Mouse (Mus musculus): ENCODE results near the gene Taar3. TPM values are rescaled to one million over a fixed set of nuclear protein-coding genes. Genes with fewer than 3 reads are reported as not detected.

The Taar3 gene
- polyA plus RNA-seq, 1 experiment from 2014 or later: not detected

DNA sequence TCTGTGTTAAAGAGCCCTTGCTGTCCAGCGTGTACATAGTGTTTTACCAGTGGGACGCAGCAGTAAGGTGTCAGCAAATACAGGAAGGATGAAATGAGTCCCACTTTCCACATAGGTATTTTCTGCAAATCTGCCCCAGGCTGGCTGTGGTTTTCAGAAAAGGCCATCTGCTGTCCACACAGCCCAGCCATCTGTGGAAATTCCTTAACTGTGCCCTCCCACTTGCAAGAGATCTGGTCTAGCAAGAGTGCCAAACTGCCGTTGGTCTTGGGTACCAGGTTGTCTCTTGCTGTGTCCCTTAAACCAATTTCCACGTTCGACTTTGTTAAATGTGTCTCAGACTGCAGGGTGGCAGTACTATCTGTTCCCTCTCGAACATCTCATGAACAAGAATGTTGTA, 2.4 kb downstream of the Taar3 start:
- H3K27ac ChIP-seq (ENCODE audit: low read length): no peak overlapping the region
- no peaks in the 10 kb centered on the region for H3K27me3 ChIP-seq (ENCODE audit: control insufficient read depth, insufficient read depth, low read length)
- 76% methylated on average over 6 of the region's 6 CpGs for WGBS
- no peak overlapping the region for H3K9ac ChIP-seq (ENCODE audit: low read length)
- H3K4me1 ChIP-seq (ENCODE audit: control insufficient read depth, insufficient read depth, low read length): no peaks in the 10 kb centered on the region
- H3K36me3 ChIP-seq (ENCODE audit: control insufficient read depth, insufficient read depth, low read length): no peaks in the 10 kb centered on the region
- no peak overlapping the region for H3K4me3 ChIP-seq (replicated peaks; ENCODE audit: low read length)
- no peaks in the 10 kb centered on the region for H3K9me3 ChIP-seq (replicated peaks; ENCODE audit: control insufficient read depth, low read length)
- no peak for ATAC-seq (ENCODE audit: insufficient read depth, low FRiP score)
- no peak overlapping the region for H3K4me2 ChIP-seq (ENCODE audit: low read depth, low read length)

DNA sequence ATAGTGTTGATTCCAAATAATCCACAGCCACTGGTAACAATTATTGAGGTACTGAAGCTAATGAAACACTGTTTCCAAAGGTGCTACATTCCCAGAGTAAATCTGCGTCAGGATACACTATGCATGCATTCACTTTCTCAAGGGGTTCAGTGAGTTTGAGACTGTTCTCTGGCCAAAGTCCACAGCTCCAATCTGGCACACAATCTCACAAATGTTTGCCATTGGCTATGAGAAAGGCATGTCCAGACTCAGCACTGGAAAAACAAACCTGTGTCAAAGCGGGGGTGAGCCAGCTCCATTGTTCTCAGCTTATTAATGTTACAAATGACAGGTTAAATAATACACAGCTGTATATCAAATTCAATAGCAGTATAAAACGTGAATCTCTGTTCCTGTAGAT, 9.7 kb downstream of the Taar3 start:
- Histone ChIP-seq H3K36me3 (ENCODE audit: control insufficient read depth, insufficient read depth, low read length) (no peaks in the 10 kb centered on the region), H3K27me3 (ENCODE audit: control insufficient read depth, insufficient read depth, low read length) (no peaks in the 10 kb centered on the region), H3K4me1 (ENCODE audit: control insufficient read depth, insufficient read depth, low read length) (no peaks in the 10 kb centered on the region), H3K4me2 (ENCODE audit: low read depth, low read length) (no peak overlapping the region), H3K27ac (ENCODE audit: low read length) (no peak overlapping the region), H3K4me3 (replicated peaks; ENCODE audit: low read length) (no peak overlapping the region), H3K9me3 (replicated peaks; ENCODE audit: control insufficient read depth, low read length) (no peaks in the 10 kb centered on the region), H3K9ac (ENCODE audit: low read length) (no peak overlapping the region)
- WGBS: 40% methylated on average over 3 of the region's 3 CpGs
- ATAC-seq (ENCODE audit: insufficient read depth, low FRiP score): peak; percentile 76; the same call in 1 of the 2 replicates

DNA sequence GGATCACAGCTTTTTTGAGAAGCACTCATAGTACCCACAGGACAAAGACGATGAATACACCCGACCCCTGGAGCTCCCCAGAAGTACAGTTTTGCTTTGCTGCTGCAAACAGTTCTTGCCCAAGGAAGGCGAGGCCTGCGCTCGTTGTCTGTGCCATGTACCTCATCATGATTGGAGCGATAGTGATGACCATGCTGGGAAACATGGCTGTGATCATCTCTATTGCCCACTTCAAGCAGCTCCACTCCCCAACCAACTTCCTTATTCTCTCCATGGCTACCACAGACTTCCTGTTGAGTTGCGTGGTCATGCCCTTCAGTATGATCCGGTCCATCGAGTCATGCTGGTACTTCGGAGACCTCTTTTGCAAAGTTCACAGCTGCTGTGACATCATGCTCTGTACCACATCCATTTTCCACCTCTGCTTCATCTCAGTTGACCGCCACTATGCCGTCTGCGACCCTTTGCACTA, 11.1 kb downstream of the Taar3 start, which contains the start of gene Taar4:
TSS of gene Taar4 (plus strand) at position 51 of the 472 bp plus-strand sequence.
- Histone ChIP-seq H3K27ac (ENCODE audit: low read length) (no peak within 1 kb of the TSS), H3K4me2 (ENCODE audit: low read depth, low read length) (no peak within 1 kb of the TSS), H3K9ac (ENCODE audit: low read length) (no peak within 1 kb of the TSS), H3K4me1 (ENCODE audit: control insufficient read depth, insufficient read depth, low read length) (no peaks in the 10 kb centered on the region), H3K36me3 (ENCODE audit: control insufficient read depth, insufficient read depth, low read length) (no peaks in the 10 kb centered on the region), H3K4me3 (replicated peaks; ENCODE audit: low read length) (no peak within 1 kb of the TSS), H3K9me3 (replicated peaks; ENCODE audit: control insufficient read depth, low read length) (no peaks in the 10 kb centered on the region), H3K27me3 (ENCODE audit: control insufficient read depth, insufficient read depth, low read length) (no peaks in the 10 kb centered on the region)
- no peak for ATAC-seq (ENCODE audit: insufficient read depth, low FRiP score)
- WGBS: 94% methylated on average over 13 of the region's 13 CpGs

DNA sequence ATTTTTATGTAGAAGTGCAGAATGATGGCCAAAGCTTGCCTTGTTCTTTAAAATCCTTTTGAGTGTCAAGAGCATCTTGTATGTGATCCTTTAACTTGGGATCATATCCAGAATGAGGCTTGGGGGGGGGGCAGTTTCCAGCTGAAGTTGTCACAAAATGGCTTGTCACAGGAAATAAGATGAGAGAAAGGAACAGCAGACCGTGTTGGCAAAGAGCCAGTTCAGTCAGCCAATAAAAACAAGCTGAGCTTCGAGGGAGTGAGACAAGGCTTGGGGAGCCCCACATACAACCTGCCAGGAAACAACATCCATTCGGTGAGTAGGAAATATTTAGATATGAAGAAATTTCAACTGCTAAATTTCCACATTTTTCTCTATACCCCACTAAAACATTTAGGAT, 14.1 kb downstream of the Taar3 start:
- H3K4me3 ChIP-seq (replicated peaks; ENCODE audit: low read length): no peak overlapping the region
- no peak overlapping the region for H3K4me2 ChIP-seq (ENCODE audit: low read depth, low read length)
- H3K27me3 ChIP-seq (ENCODE audit: control insufficient read depth, insufficient read depth, low read length): no peaks in the 10 kb centered on the region
- no peak overlapping the region for H3K27ac ChIP-seq (ENCODE audit: low read length)
- no peaks in the 10 kb centered on the region for H3K36me3 ChIP-seq (ENCODE audit: control insufficient read depth, insufficient read depth, low read length)
- H3K4me1 ChIP-seq (ENCODE audit: control insufficient read depth, insufficient read depth, low read length): no peaks in the 10 kb centered on the region
- 48% methylated on average over 3 of the region's 3 CpGs for WGBS
- ATAC-seq (ENCODE audit: insufficient read depth, low FRiP score): no peak
- no peaks in the 10 kb centered on the region for H3K9me3 ChIP-seq (replicated peaks; ENCODE audit: control insufficient read depth, low read length)
- H3K9ac ChIP-seq (ENCODE audit: low read length): no peak overlapping the region

DNA sequence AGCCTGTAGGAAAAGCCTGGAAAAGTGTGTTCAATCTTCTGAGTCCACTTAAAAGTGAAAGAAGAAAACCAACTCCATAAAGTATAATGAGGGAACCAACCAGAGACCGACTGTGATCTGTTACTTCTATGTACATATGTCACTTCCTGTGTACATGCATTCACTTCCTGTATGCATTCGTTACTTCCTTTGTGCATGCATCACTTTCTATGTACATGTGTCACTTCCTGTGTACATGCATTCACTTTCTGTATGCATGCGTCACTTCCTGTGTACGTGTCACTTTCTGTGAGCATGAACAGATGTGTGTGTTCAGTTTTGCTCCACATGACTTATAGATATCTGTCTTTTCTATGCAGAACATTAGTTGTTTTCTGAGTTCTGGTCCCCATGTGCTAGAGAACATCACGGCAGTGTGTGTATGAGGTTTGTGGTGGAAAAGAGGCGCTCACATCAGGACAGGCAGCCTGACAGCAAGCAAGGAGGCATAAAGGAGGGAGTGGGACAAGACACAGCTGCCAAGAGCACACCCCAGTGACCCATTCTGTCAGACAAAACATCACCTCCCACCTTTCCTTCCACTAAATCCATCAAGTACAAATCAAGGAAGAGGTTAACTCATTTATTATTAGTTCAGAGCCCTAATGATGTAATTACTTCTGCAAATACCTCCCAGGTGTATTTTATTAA, 15.7 kb downstream of the Taar3 start:
- no peak for ATAC-seq (ENCODE audit: insufficient read depth, low FRiP score)
- H3K4me2 ChIP-seq (ENCODE audit: low read depth, low read length): no peak overlapping the region
- no peak overlapping the region for H3K4me3 ChIP-seq (replicated peaks; ENCODE audit: low read length)
- no peaks in the 10 kb centered on the region for H3K9me3 ChIP-seq (replicated peaks; ENCODE audit: control insufficient read depth, low read length)
- H3K9ac ChIP-seq (ENCODE audit: low read length): no peak overlapping the region
- H3K27ac ChIP-seq (ENCODE audit: low read length): no peak overlapping the region
- H3K4me1 ChIP-seq (ENCODE audit: control insufficient read depth, insufficient read depth, low read length): no peaks in the 10 kb centered on the region
- no peaks in the 10 kb centered on the region for H3K27me3 ChIP-seq (ENCODE audit: control insufficient read depth, insufficient read depth, low read length)
- 79% methylated on average over 6 of the region's 6 CpGs for WGBS
- H3K36me3 ChIP-seq (ENCODE audit: control insufficient read depth, insufficient read depth, low read length): no peaks in the 10 kb centered on the region

DNA sequence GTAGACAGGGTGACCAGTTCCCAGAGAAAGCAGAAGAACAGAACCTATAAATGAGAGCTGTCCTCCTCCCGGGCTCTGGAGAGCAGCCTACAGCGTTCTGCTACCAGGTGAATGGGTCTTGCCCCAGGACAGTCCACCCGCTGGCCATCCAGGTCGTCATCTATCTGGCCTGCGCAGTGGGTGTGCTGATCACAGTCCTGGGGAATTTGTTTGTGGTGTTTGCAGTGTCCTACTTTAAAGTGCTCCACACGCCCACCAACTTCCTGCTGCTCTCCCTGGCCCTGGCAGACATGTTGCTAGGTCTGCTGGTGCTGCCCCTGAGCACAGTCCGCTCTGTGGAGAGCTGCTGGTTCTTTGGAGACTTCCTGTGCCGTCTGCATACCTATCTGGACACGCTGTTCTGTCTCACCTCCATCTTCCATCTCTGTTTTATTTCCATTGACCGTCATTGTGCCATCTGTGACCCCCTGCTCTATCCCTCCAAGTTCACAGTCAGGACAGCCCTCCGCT, 21.4 kb downstream of the Taar3 start, which contains the start of gene Taar5:
TSS of gene Taar5 (plus strand) at position 51 of the 510 bp plus-strand sequence.
- Histone ChIP-seq H3K4me3 (replicated peaks; ENCODE audit: low read length) (no peak within 1 kb of the TSS), H3K9ac (ENCODE audit: low read length) (no peak within 1 kb of the TSS), H3K36me3 (ENCODE audit: control insufficient read depth, insufficient read depth, low read length) (no peaks in the 10 kb centered on the region), H3K4me2 (ENCODE audit: low read depth, low read length) (no peak within 1 kb of the TSS), H3K27me3 (ENCODE audit: control insufficient read depth, insufficient read depth, low read length) (no peaks in the 10 kb centered on the region), H3K4me1 (ENCODE audit: control insufficient read depth, insufficient read depth, low read length) (no peaks in the 10 kb centered on the region), H3K9me3 (replicated peaks; ENCODE audit: control insufficient read depth, low read length) (no peaks in the 10 kb centered on the region), H3K27ac (ENCODE audit: low read length) (no peak within 1 kb of the TSS)
- no peak for ATAC-seq (ENCODE audit: insufficient read depth, low FRiP score)
- WGBS: 84% methylated on average over 11 of the region's 11 CpGs

DNA sequence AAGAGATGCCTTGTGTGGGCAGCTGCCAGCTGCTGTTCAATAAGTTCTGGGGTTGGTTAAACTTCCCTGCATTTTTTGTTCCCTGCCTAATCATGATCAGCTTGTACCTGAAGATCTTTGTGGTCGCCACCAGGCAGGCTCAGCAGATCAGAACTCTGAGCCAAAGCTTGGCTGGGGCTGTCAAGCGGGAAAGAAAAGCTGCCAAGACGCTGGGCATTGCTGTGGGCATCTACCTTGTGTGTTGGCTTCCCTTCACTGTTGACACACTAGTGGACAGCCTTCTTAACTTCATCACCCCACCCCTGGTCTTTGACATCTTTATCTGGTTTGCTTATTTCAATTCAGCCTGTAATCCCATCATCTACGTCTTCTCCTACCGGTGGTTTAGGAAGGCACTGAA, 21.9 kb downstream of the Taar3 start:
- WGBS: 76% methylated on average over 5 of the region's 5 CpGs

DNA sequence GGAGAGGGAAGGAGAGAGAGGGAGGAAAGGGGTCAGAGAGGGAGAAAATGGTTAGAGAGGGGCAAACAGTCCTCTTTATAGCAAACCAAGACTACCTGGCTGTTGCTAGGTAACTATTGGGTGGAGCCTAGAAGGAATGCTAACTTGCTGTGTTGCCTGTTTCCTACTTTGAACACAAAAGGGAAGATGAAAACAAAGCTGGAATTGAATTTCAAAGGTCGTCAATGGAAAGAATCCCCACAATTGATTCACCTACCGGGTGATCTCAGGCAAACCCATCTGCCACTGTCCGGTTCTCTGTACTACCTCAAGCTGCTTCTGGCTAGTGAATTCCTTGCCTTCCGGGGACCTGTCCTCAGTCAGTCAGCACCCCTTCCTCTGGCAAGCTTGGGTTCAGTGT, 28.6 kb downstream of the Taar3 start:
- Histone ChIP-seq H3K4me3 (replicated peaks; ENCODE audit: low read length) (no peak overlapping the region), H3K36me3 (ENCODE audit: control insufficient read depth, insufficient read depth, low read length) (no peaks in the 10 kb centered on the region), H3K9me3 (replicated peaks; ENCODE audit: control insufficient read depth, low read length) (no peaks in the 10 kb centered on the region), H3K27me3 (ENCODE audit: control insufficient read depth, insufficient read depth, low read length) (no peaks in the 10 kb centered on the region), H3K9ac (ENCODE audit: low read length) (no peak overlapping the region), H3K4me1 (ENCODE audit: control insufficient read depth, insufficient read depth, low read length) (no peaks in the 10 kb centered on the region), H3K27ac (ENCODE audit: low read length) (no peak overlapping the region), H3K4me2 (ENCODE audit: low read depth, low read length) (no peak overlapping the region)
- WGBS: 48% methylated on average over 4 of the region's 4 CpGs
- no peak for ATAC-seq (ENCODE audit: insufficient read depth, low FRiP score)

More for the DNA sequence above, 21.9 kb downstream of the Taar3 start:
- H3K9me3 ChIP-seq (replicated peaks; ENCODE audit: control insufficient read depth, low read length): no peaks in the 10 kb centered on the region
- no peaks in the 10 kb centered on the region for H3K27me3 ChIP-seq (ENCODE audit: control insufficient read depth, insufficient read depth, low read length)
- H3K27ac ChIP-seq (ENCODE audit: low read length): no peak overlapping the region
- H3K9ac ChIP-seq (ENCODE audit: low read length): no peak overlapping the region
- H3K4me3 ChIP-seq (replicated peaks; ENCODE audit: low read length): no peak overlapping the region
- no peaks in the 10 kb centered on the region for H3K36me3 ChIP-seq (ENCODE audit: control insufficient read depth, insufficient read depth, low read length)
- H3K4me1 ChIP-seq (ENCODE audit: control insufficient read depth, insufficient read depth, low read length): no peaks in the 10 kb centered on the region
- H3K4me2 ChIP-seq (ENCODE audit: low read depth, low read length): no peak overlapping the region
- ATAC-seq (ENCODE audit: insufficient read depth, low FRiP score): no peak

DNA sequence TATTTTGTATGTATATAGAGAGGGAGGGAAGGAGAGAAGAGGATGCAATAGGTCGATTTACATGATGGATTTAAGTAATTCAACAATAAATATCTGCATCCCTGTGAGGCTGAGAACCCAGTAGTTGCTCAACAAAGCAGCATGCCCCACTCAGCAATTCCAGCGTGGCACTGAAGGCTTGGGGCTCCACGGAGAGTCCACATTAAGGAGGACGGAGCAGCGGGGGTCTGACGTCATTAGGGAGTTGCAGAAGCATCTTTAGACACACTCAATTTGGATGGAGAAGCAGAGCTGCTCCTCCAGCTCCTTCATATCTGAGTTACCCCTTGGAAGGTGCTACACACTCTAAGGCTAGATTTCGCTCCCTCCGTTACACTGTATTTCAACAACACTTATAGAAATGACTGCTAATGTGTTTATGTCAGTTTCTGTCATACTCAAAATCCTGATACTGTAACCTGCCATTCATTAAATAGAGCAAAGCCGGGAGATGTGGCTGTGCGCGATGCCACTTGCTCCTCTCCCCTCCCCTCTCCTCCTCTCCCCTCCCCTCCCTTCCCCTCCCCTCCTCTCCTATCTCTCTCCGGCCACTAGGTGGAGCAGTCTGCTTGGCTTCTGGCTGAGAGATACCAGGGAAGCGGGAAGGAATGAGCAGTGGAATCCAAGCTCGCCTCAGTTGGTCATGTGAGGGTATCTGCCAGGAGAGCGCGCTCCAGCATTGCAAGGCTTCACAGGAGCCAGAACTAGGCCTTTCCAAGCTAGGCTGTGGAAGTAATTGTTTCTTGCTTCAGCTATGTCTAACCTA, 29.7 kb downstream of the Taar3 start:
- 0 out of 2 replicates have a peak, but pooled peaks have one; percentile 40 for ATAC-seq (ENCODE audit: insufficient read depth, low FRiP score)
- no peak overlapping the region for H3K4me3 ChIP-seq (replicated peaks; ENCODE audit: low read length)
- no peaks in the 10 kb centered on the region for H3K4me1 ChIP-seq (ENCODE audit: control insufficient read depth, insufficient read depth, low read length)
- WGBS: 42% methylated on average over 16 of the region's 16 CpGs
- no peaks in the 10 kb centered on the region for H3K9me3 ChIP-seq (replicated peaks; ENCODE audit: control insufficient read depth, low read length)
- no peaks in the 10 kb centered on the region for H3K27me3 ChIP-seq (ENCODE audit: control insufficient read depth, insufficient read depth, low read length)
- H3K9ac ChIP-seq (ENCODE audit: low read length): no peak overlapping the region
- H3K4me2 ChIP-seq (ENCODE audit: low read depth, low read length): no peak overlapping the region
- H3K36me3 ChIP-seq (ENCODE audit: control insufficient read depth, insufficient read depth, low read length): no peaks in the 10 kb centered on the region
- no peak overlapping the region for H3K27ac ChIP-seq (ENCODE audit: low read length)

Data from stomach, embryonic 16.5 days (tissue).